Mouse (Mus musculus) liver (tissue): Measurements from ENCODE around the gene Ahcyl1.
"Not testable (repeated sequence)": the region's sequence is repeated elsewhere in the genome, so short reads cannot be mapped to it uniquely, and the experiment has no call there.

Experiments
- DNase-seq: peaks from one replicate; pipeline ENCODE4 v3.0.0-alpha.2; 2020; ENCODE audit warnings: mixed read lengths

Ahcyl1 gene

GRCm38 (mm10) chr3:107654861-107655260, 41.5 kb downstream of the Ahcyl1 start:
- DNase-seq = no peak

- no peak for DNase-seq
Observed at GRCm38 (mm10) chr3:107652968-107653367, 43.4 kb downstream of the Ahcyl1 start.

- not testable (repeated sequence) for DNase-seq
Observed at GRCm38 (mm10) chr3:107650276-107650675, 46.1 kb downstream of the Ahcyl1 start.

- DNase-seq = no peak
Observed at GRCm38 (mm10) chr3:107646947-107647346, 49.4 kb downstream of the Ahcyl1 start.

GRCm38 (mm10) chr3:107637606-107638172, 58.7 kb downstream of the Ahcyl1 start:
- DNase-seq = no peak

- DNase-seq = no peak
Observed at GRCm38 (mm10) chr3:107636236-107636635, 60.1 kb downstream of the Ahcyl1 start.

- no peak for DNase-seq
Observed at GRCm38 (mm10) chr3:107635836-107636235, 60.5 kb downstream of the Ahcyl1 start.

GRCm38 (mm10) chr3:107633906-107634305, 62.5 kb downstream of the Ahcyl1 start:
- no peak for DNase-seq

- DNase-seq = no peak
Observed at GRCm38 (mm10) chr3:107632786-107633185, 63.6 kb downstream of the Ahcyl1 start.

- DNase-seq = peak; percentile 92
Observed at GRCm38 (mm10) chr3:107631523-107631958, 64.8 kb downstream of the Ahcyl1 start, which contains the start of gene Strip1. Strip1 (minus strand) TSS chr3:107631694.

GRCm38 (mm10) chr3:107630682-107631522, 65.5 kb downstream of the Ahcyl1 start, which contains the start of gene Gm10961:
Gm10961 (plus strand) TSS chr3:107631322.
- DNase-seq = peak; percentile 31

- DNase-seq = no peak
Observed at GRCm38 (mm10) chr3:107629411-107629810, 66.9 kb downstream of the Ahcyl1 start.

GRCm38 (mm10) chr3:107628551-107628950, 67.8 kb downstream of the Ahcyl1 start:
- no peak for DNase-seq

- DNase-seq = no peak
Observed at GRCm38 (mm10) chr3:107627641-107628040, 68.7 kb downstream of the Ahcyl1 start.

GRCm38 (mm10) chr3:107626751-107627150, 69.6 kb downstream of the Ahcyl1 start:
- DNase-seq = no peak

- no peak for DNase-seq
Observed at GRCm38 (mm10) chr3:107625536-107625935, 70.8 kb downstream of the Ahcyl1 start.

GRCm38 (mm10) chr3:107624424-107624823, 71.9 kb downstream of the Ahcyl1 start:
- no peak for DNase-seq

- DNase-seq = no peak
Observed at GRCm38 (mm10) chr3:107622537-107622936, 73.8 kb downstream of the Ahcyl1 start.

GRCm38 (mm10) chr3:107621286-107622075, 74.9 kb downstream of the Ahcyl1 start:
- DNase-seq = no peak

- no peak for DNase-seq
Observed at GRCm38 (mm10) chr3:107619911-107620310, 76.4 kb downstream of the Ahcyl1 start.

- DNase-seq = no peak
Observed at GRCm38 (mm10) chr3:107617800-107618199, 78.6 kb downstream of the Ahcyl1 start.
